Mouse (Mus musculus): ENCODE results near the gene Foxp1.

DNA sequence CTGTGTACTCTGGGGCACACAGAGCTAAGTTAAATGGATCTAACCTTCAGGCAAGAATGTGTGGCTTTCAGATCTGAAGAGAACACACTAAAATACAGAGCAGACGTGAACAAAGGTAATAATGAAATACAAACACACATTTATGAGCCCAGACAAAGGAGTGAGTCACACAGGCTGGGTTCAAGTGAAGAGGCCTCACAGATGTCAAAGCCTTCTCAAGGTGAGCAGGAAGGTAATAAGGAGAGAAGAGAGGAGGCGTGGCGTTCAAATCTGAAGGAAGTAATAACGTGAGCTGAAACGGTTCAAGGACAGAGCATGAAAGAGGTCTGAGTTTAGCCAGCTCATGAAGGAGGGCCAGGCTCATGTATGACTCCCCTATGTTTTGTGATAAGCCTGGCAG lies 301.4 kb downstream of the Foxp1 start:
- TF ChIP-seq CTCF (IDR thresholded peaks at IDR 0.05) (no peak), EP300 (IDR thresholded peaks at IDR 0.05) (no peak)
